Mouse (Mus musculus) adrenal gland, postnatal 36 days (tissue): ENCODE measurements around the gene Epb41l3. TPM values are rescaled to one million over a fixed set of nuclear protein-coding genes. Genes with fewer than 3 reads are reported as not detected.

ENCODE experiments used
- DNase-seq, 2 experiments: peaks; one replicate each; pipeline ENCODE4 v3.0.0; 2021; ENCODE audit warnings: mixed read lengths in 1 of 2
- total RNA-seq, 2 experiments: library from RNA; stranded (reverse); gene quantifications; 2 replicates each; pipeline ENCODE4 v1.2.3; 2021

Gene Epb41l3
- total RNA-seq, 2 experiments from 2014 or later = 9.6 to 11.9 TPM

GRCm38 (mm10) chr17:69181560-69182316, 106.3 kb downstream of the Epb41l3 start:
- DNase-seq = no peak

- DNase-seq = no peak
These were observed 112.3 kb downstream of the Epb41l3 start for GRCm38 (mm10) chr17:69187794-69188193.

DNA sequence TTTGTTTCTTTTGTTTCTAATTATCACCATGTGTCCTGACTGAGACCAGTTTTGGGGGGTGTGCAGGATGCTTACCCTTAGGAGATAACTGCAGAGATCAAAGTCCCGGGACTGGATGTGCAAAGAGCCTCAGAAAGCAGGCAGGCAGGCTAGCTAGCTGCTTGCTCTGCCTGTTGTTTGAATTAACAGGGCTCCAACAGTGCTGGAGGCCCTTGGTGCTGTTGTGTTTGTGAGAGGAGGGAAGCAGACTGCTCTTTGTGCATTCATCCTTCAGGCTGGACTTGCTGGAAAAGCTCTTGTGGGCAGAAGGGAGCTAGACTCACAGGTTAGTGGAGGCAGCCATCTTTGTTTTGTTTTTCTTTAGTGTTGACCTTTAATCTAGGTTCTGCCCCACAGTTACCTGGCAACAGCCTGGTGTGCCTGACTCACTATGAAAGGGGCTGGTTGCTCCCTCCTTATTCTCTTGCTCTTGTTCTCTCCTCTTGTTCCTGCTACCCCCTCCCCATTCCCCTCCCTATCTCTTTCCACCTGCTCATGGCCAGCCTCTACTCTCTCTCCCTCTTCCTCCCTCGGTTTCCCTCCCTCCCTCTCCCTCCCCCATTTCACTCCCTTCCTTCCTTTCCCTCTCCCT, 117.5 kb downstream of the Epb41l3 start:
- no peak for DNase-seq

DNA sequence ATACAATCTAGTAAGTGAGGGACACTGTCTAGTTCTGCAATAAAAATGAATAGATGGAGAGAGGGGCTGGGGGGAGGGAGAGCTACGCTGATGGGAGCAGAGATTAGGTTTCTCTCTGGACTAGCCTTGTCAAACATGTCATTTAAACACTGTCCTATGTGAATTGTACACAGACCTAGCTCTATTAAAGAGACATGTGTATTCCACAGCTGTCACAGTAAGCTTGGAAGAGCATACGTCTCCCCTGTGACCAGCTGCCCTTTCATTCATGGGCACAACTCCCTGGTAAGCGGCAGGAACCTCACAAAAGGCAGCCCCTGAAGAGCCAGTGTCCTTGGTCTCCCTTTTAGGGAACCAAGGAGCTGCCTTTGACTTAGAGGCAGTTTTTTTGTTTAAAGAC, 119.1 kb downstream of the Epb41l3 start:
- DNase-seq = no peak

DNA sequence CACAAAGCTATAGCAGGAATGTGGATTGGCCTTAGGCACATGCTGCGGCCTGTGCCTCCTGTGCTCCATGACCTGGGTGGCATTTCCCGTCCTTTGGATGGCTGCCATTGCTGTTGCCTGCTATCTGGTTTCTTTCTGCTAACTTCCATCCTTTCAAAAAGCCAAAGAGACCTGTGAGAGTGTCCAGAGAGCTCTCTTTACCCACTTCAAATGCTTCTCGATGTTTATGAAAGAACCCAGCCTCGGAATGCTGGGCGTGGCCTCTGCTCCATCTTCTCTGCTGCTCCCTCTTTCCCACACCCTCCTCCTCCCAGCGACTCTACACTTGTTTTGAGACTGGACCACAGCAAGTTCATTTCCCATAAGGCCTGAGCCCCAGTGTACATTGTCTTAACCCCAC, 120.3 kb downstream of the Epb41l3 start:
- no peak for DNase-seq

GRCm38 (mm10) chr17:69196656-69197055, 121.2 kb downstream of the Epb41l3 start:
- DNase-seq = no peak

GRCm38 (mm10) chr17:69198805-69199204, 123.3 kb downstream of the Epb41l3 start:
- DNase-seq = no peak

- DNase-seq = no peak
These were observed 124.3 kb downstream of the Epb41l3 start for GRCm38 (mm10) chr17:69199827-69200226.

GRCm38 (mm10) chr17:69200936-69201335, 125.5 kb downstream of the Epb41l3 start:
- DNase-seq = no peak

- no peak for DNase-seq
These were observed 130.0 kb downstream of the Epb41l3 start for GRCm38 (mm10) chr17:69205282-69205999.

GRCm38 (mm10) chr17:69207562-69208312, 132.3 kb downstream of the Epb41l3 start:
- DNase-seq = no peak

DNA sequence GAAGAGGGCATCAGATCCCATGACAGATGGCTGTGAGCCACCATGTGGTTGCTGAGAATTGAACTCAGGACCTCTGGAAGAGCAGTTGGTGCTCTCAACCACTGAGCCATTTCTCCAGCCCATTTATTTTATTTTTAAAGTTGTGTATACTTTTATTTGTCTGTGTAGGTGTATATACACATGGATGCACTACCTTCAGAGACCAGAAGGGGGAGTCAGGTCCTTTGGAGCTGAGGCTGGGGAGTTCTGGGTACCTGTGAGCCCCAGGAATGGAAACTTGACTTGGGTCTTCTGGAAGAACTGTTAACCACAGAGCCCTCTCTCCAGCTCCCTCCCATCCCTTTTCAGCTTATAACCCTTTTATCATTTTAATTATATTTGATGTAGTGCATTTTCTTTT, 135.6 kb downstream of the Epb41l3 start:
- no peak for DNase-seq

GRCm38 (mm10) chr17:69216120-69216519, 140.6 kb downstream of the Epb41l3 start:
- DNase-seq = no peak

- no peak for DNase-seq
These were observed 145.4 kb downstream of the Epb41l3 start for GRCm38 (mm10) chr17:69220849-69221248.

DNA sequence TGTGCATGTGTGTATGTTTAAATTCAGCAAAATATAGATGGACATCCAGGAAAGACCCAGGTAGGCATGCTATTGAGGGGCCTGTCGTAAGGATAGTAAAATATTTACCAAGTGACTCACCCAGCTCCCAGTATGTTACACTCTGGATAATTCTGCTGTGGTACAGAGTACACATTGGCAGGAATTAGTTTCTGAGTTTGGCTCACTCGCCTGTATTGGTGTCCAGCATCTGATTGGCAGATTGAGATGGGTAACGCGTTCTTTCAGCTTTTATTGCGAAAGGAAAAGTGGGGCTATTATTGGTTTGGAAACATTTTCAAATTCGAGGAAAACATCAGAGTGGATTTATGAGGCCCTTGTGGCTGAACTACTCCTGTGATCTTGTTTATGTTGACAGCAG, 145.9 kb downstream of the Epb41l3 start:
- no peak for DNase-seq

- no peak for DNase-seq
These were observed 146.6 kb downstream of the Epb41l3 start for GRCm38 (mm10) chr17:69221966-69222692.

DNA sequence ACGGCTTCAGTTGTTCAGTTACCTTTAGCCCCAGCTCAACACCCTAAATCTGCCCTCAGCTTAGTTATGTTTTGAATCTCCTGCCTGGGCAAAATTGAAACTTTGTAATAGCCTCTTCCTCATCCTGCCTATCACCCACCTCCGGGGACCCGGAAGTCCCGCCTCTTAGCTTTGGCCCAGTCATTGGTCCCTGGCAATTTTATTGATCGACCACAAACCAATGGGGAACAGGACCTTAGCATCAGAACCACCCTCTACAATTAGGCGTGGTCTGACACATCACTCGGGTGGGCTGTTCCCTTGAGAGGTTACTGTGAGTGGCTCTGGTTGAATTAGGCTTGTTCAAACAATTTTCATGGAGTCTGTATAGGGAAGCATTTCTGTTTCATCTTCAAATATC, 150.5 kb downstream of the Epb41l3 start:
- DNase-seq = no peak

GRCm38 (mm10) chr17:69227426-69228014, 152.0 kb downstream of the Epb41l3 start:
- DNase-seq = no peak

DNA sequence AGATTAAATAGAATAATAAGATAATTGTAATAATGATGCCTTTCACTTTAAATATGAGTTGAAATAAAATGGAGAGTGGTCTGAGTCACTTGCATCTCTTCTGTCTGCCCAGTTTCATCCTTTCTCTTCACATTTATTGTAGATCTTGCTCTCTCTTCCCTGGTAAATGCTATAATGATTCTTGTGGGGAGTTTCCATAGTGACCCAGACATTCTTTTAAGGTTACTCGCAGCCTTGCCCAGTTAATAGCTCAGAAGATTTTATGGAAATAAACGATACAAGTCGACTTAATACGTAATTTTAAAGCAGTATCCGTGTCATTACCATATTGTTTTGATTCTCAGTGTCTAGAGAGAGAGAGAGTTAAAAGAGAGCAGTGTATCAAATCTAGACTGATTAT, 154.0 kb downstream of the Epb41l3 start:
- DNase-seq = no peak

- DNase-seq = no peak
These were observed 154.7 kb downstream of the Epb41l3 start for GRCm38 (mm10) chr17:69230131-69230621.

GRCm38 (mm10) chr17:69231360-69231759, 155.9 kb downstream of the Epb41l3 start:
- DNase-seq = no peak
